Comparison of ENCODE assay signal across 18 mouse cellular contexts in the genomic region with DNA sequence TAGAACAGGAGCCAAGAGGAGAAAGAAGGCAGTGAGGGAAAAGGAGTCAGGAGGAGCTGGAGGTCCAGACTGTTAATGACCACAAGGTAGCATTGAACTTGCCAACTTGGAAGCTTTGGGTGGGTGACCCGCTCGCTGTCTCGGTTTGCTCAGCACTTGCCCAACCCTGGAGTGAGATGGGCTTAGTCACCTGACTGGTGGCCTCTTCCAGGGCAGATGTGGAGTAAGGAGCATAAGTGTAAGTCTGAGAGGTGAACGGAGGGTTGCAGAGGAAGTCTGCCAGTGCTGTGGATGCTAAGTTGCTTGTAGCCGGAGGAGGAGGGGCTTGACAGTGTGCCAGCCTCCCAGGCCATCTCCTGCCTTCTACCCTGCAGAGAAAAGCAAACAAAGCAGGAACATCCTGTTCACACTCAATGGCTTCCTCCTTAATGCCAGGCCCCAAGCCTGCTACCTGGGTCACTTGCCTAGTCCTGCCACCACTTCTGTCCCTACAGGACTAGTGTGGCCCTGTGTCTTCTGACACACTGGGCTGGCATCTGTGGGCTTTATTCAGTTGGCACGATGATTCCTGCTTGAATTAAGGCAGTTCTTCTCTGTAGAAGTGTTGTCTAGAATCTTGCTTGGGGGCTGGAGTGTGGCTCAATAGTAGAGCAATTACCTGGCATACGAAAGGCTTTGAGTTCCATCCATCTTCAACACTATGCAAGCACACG. TPM values are rescaled to one million over a fixed set of nuclear protein-coding genes. Genes with fewer than 3 reads are reported as not detected.
DNase-seq lines count a peak whose midpoint lies in the region; ATAC-seq and TF ChIP-seq lines count a peak whose summit lies in the region.
"Had no signal": no experiment of that assay in that cellular context is flagged by ENCODE, and none has a peak within 500 bp of the region (broad histone marks: within the 10 kb centered on the region; RNA-seq: fewer than 3 reads in every experiment).

No protein-coding gene starts in this region.

- no peak for TF ChIP-seq EP300 in lung, postnatal 0 days (IDR thresholded peaks at IDR 0.05)
- TF ChIP-seq EP300 in stomach, postnatal 0 days (optimal IDR thresholded peaks at IDR 0.05), result no peak

- 88% methylated on average over 8 of the region's 8 CpGs for WGBS in kidney, embryonic 15.5 days
- 70% methylated on average over 8 of the region's 8 CpGs for WGBS in lung, postnatal 0 days
- WGBS in stomach, postnatal 0 days, result 76% methylated on average over 8 of the region's 8 CpGs

- no peak overlapping the region for H3K4me2 ChIP-seq in kidney, embryonic 15.5 days
- no peak overlapping the region for H3K4me2 ChIP-seq in lung, postnatal 0 days (replicated peaks; ENCODE audit: low read depth, low read length)
- H3K4me2 ChIP-seq in stomach, postnatal 0 days (replicated peaks; ENCODE audit: low read depth), result no peak overlapping the region
- H3K4me2 ChIP-seq: embryonic facial prominence, embryonic 13.5 days; forebrain, embryonic 12.5 days; limb, embryonic 15.5 days; stomach, embryonic 15.5 days had no signal

- no peaks in the 10 kb centered on the region for H3K9me3 ChIP-seq in kidney, embryonic 15.5 days (replicated peaks)
- H3K9me3 ChIP-seq in lung, postnatal 0 days (ENCODE audit: low read length), result no peaks in the 10 kb centered on the region
- H3K9me3 ChIP-seq in stomach, postnatal 0 days (ENCODE audit: control insufficient read depth, low read length), result no peaks in the 10 kb centered on the region
- H3K9me3 ChIP-seq: embryonic facial prominence, embryonic 13.5 days; forebrain, embryonic 12.5 days; limb, embryonic 15.5 days; stomach, embryonic 15.5 days had no signal

- peaks cover 23% of the 10 kb centered on the region for H3K4me1 ChIP-seq in kidney, embryonic 15.5 days
- H3K4me1 ChIP-seq in lung, postnatal 0 days (ENCODE audit: insufficient read depth, low read depth, low read length), result no peaks in the 10 kb centered on the region
- H3K4me1 ChIP-seq in stomach, postnatal 0 days (replicated peaks; ENCODE audit: control insufficient read depth, insufficient read depth), result no peaks in the 10 kb centered on the region
- H3K4me1 ChIP-seq: limb, embryonic 15.5 days; stomach, embryonic 15.5 days had no signal

- no peak overlapping the region for H3K27ac ChIP-seq in kidney, embryonic 15.5 days
- H3K27ac ChIP-seq in lung, postnatal 0 days (ENCODE audit: low read length), result no peak overlapping the region
- no peak overlapping the region for H3K27ac ChIP-seq in stomach, postnatal 0 days (replicated peaks)
- H3K27ac ChIP-seq: embryonic facial prominence, embryonic 13.5 days; forebrain, embryonic 12.5 days; limb, embryonic 15.5 days; stomach, embryonic 15.5 days had no signal

- TF ChIP-seq CTCF in lung, postnatal 0 days (IDR thresholded peaks at IDR 0.05), result no peak
- TF ChIP-seq CTCF in stomach, postnatal 0 days (IDR thresholded peaks at IDR 0.05; ENCODE audit: low read depth), result no peak

- ATAC-seq in kidney, embryonic 15.5 days (replicated peaks; ENCODE audit: low FRiP score), result no peak
- peak; percentile 34 for ATAC-seq in lung, postnatal 0 days
- no peak for ATAC-seq in stomach, postnatal 0 days (ENCODE audit: low FRiP score, low TSS enrichment)
- ATAC-seq: CD4-positive, CD25-positive, alpha-beta regulatory T cell, adult 4 months; midbrain, embryonic 16.5 days had no signal

- DNase-seq in kidney, adult 11 months, result peak; percentile 63
- DNase-seq in 416B (ENCODE audit: low read depth), result peak; percentile 76
- peak; percentile 98 for DNase-seq in fat pad, adult 2 months (ENCODE audit: extremely low read depth, low read depth, low spot score)
- peak; percentile 59 for DNase-seq in lung, postnatal 0 days (ENCODE audit: low spot score)
- DNase-seq in ovary, postnatal 10 days (ENCODE audit: low spot score), result no peak
- DNase-seq in cerebellum, adult 9-11 months, result no peak
- DNase-seq in stomach, postnatal 0 days (ENCODE audit: low spot score), result no peak
- DNase-seq: gastrocnemius, postnatal 10 days; heart, postnatal 14 days; layer of hippocampus, adult 9-11 months had no signal

- no peak overlapping the region for H3K9ac ChIP-seq in kidney, embryonic 15.5 days
- H3K9ac ChIP-seq in lung, postnatal 0 days (replicated peaks; ENCODE audit: low read depth), result no peak overlapping the region
- no peak overlapping the region for H3K9ac ChIP-seq in stomach, postnatal 0 days (ENCODE audit: low read length)
- H3K9ac ChIP-seq: embryonic facial prominence, embryonic 13.5 days; forebrain, embryonic 12.5 days; limb, embryonic 15.5 days; stomach, embryonic 15.5 days had no signal

- H3K36me3 ChIP-seq in kidney, embryonic 15.5 days, result no peaks in the 10 kb centered on the region
- no peaks in the 10 kb centered on the region for H3K36me3 ChIP-seq in lung, postnatal 0 days (ENCODE audit: insufficient read depth, low read length)
- H3K36me3 ChIP-seq in stomach, postnatal 0 days (ENCODE audit: control insufficient read depth, insufficient read depth, low read length), result no peaks in the 10 kb centered on the region
- H3K36me3 ChIP-seq: embryonic facial prominence, embryonic 13.5 days; forebrain, embryonic 12.5 days; limb, embryonic 15.5 days; stomach, embryonic 15.5 days had no signal

- 0 out of 2 replicates have a peak, but pooled peaks cover 10% of the 10 kb centered on the region for H3K27me3 ChIP-seq in kidney, embryonic 15.5 days
- H3K27me3 ChIP-seq in lung, postnatal 0 days (replicated peaks; ENCODE audit: insufficient read depth, low read length), result no peaks in the 10 kb centered on the region
- no peaks in the 10 kb centered on the region for H3K27me3 ChIP-seq in stomach, postnatal 0 days (ENCODE audit: control insufficient read depth, insufficient read depth, low read length)
- H3K27me3 ChIP-seq: limb, embryonic 15.5 days; stomach, embryonic 15.5 days had no signal

- H3K4me3 ChIP-seq in kidney, embryonic 15.5 days (replicated peaks), result no peak overlapping the region
- H3K4me3 ChIP-seq in lung, postnatal 0 days (ENCODE audit: low read depth, low read length), result no peak overlapping the region
- H3K4me3 ChIP-seq in stomach, postnatal 0 days (ENCODE audit: low read depth, low read length), result no peak overlapping the region
- H3K4me3 ChIP-seq: embryonic facial prominence, embryonic 13.5 days; forebrain, embryonic 12.5 days; limb, embryonic 15.5 days; stomach, embryonic 15.5 days had no signal

RNA-seq across cellular contexts. Expression of a gene that starts 6.6 kb away (rescaled TPM):
- 7.6 and 8.1 TPM in 2 replicates for polyA plus RNA-seq in kidney, embryonic 15.5 days (2015; fragmentation: Nextera tagmentation; extraction: Ambion mirVana)
- polyA plus RNA-seq in lung, postnatal 0 days (2015; fragmentation: Nextera tagmentation; extraction: Ambion mirVana), result 6.5 and 6.9 TPM in 2 replicates
- polyA plus RNA-seq in stomach, postnatal 0 days (2015; fragmentation: Nextera tagmentation; extraction: Ambion mirVana), result 9.7 and 14.5 TPM in 2 replicates
- polyA plus RNA-seq: CD4-positive, CD25-positive, alpha-beta regulatory T cell, adult 4 months had no signal

RNA-seq across cellular contexts. Expression of a gene that starts 45.1 kb away (rescaled TPM):
- polyA plus RNA-seq in kidney, embryonic 15.5 days (2015; fragmentation: Nextera tagmentation; extraction: Ambion mirVana), result 0.31 and 0.51 TPM in 2 replicates
- polyA plus RNA-seq in lung, postnatal 0 days (2015; fragmentation: Nextera tagmentation; extraction: Ambion mirVana), result 0.79 TPM in 1 of 2 replicates, not detected in the other
- polyA plus RNA-seq in stomach, postnatal 0 days (2015; fragmentation: Nextera tagmentation; extraction: Ambion mirVana), result 0.30 and 0.42 TPM in 2 replicates
- polyA plus RNA-seq: CD4-positive, CD25-positive, alpha-beta regulatory T cell, adult 4 months had no signal

RNA-seq across cellular contexts. Expression of a gene that starts 45.1 kb away (rescaled TPM):
- polyA plus RNA-seq in kidney, embryonic 15.5 days (2015; fragmentation: Nextera tagmentation; extraction: Ambion mirVana), result 0.05 TPM in 2 replicates
- polyA plus RNA-seq in lung, postnatal 0 days (2015; fragmentation: Nextera tagmentation; extraction: Ambion mirVana), result not detected in 2 replicates
- polyA plus RNA-seq in stomach, postnatal 0 days (2015; fragmentation: Nextera tagmentation; extraction: Ambion mirVana), result 0.02 and 0.06 TPM in 2 replicates
- polyA plus RNA-seq: CD4-positive, CD25-positive, alpha-beta regulatory T cell, adult 4 months; small intestine, adult 2 months had no signal

Comparison
In these comparisons a context has a peak if more than half of its experiments do, and no peak if none do; other contexts are left out.
1. DNase-seq: peak in kidney, adult 11 months (single experiment), 416B (single experiment), fat pad, adult 2 months (single experiment) and lung, postnatal 0 days (single experiment); none in ovary, postnatal 10 days (single experiment), cerebellum, adult 9-11 months (single experiment) and stomach, postnatal 0 days (single experiment).